Comparison of ENCODE assay signal across 8 mouse cellular contexts in the genomic region with DNA sequence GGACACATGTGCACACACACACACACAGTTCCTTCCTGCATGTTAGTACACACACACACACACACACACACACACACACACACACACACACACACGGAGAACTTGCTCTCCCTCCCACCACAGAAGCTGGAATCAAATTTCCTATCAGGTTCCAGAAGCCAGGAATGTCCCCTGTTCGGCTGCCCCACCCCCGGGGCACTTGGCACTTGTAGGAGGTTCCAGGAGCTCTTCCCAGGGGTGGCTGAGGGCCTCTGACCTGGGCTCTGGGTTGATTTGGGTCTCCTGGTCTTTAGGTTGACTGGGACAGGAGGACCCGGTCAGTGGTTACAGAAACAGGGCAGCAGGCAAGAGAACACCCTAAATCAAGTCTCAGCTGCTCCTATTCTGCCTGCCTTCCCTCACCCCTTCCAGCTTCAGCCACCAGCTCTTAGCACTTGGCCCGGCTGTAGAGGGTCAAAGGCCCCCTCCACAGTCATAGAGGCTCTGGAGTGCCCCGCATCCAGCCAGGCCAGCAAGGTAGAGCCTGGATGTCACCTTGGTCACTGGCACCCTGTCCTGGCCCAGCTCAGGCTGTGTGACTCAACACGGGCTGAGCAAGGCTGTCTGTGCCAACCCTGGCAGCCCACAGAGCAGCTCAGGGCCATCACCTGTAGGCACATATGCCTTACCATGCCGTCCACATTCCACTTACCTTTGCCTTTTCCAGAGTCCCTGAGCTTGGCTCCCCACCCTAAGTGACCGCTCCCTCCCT. TPM values are rescaled to one million over a fixed set of nuclear protein-coding genes. Genes with fewer than 3 reads are reported as not detected.
DNase-seq lines count a peak whose midpoint lies in the region; ATAC-seq and TF ChIP-seq lines count a peak whose summit lies in the region.

No protein-coding gene starts in this region.

- H3K4me1 ChIP-seq in ES-E14 (ENCODE audit: control insufficient read depth in 2 of 2, insufficient read depth in 2 of 2, low read length in 2 of 2, poor library complexity in 1 of 2), result peaks cover 0 to 9% of the 10 kb centered on the region in 2 experiments; a peak in 1 of 4 replicates
- peaks cover 34% of the 10 kb centered on the region for H3K4me1 ChIP-seq in heart, embryonic 11.5 days (ENCODE audit: control insufficient read depth, insufficient read depth, low read length)
- H3K4me1 ChIP-seq in kidney, embryonic 15.5 days, result peaks cover 37% of the 10 kb centered on the region

- no peaks in the 10 kb centered on the region for H3K27me3 ChIP-seq in heart, embryonic 11.5 days (ENCODE audit: control insufficient read depth, insufficient read depth, low read length)
- no peaks in the 10 kb centered on the region for H3K27me3 ChIP-seq in kidney, embryonic 15.5 days

- in situ Hi-C loops in ES-E14 (cut with MboI; ENCODE audit: low sequenced_read_pairs in 2 of 2, unreplicated experiment in 2 of 2), result no loop called here

- 33% methylated on average over 9 of the region's 9 CpGs for WGBS in heart, embryonic 11.5 days (ENCODE audit: insufficient replicate concordance)
- 28% methylated on average over 9 of the region's 9 CpGs for WGBS in kidney, embryonic 15.5 days

- H3K27ac ChIP-seq in ES-E14 (ENCODE audit: insufficient read depth, low read depth, low read length, poor library complexity, severe bottlenecking), result no peak overlapping the region
- peak overlapping the region; percentile 66 for H3K27ac ChIP-seq in heart, embryonic 11.5 days (ENCODE audit: low read depth, low read length)
- peak overlapping the region; percentile 85 for H3K27ac ChIP-seq in kidney, embryonic 15.5 days
- no peak overlapping the region for H3K27ac ChIP-seq in left cerebral cortex, adult 2 months

- H3K36me3 ChIP-seq in ES-E14 (ENCODE audit: control insufficient read depth, insufficient read depth, low read length, poor library complexity, severe bottlenecking), result no peaks in the 10 kb centered on the region
- H3K36me3 ChIP-seq in heart, embryonic 11.5 days (ENCODE audit: control insufficient read depth, insufficient read depth, low read length), result no peaks in the 10 kb centered on the region; the same call in 1 of the 2 replicates
- H3K36me3 ChIP-seq in kidney, embryonic 15.5 days, result no peaks in the 10 kb centered on the region

- no peak for TF ChIP-seq CTCF in left cerebral cortex, adult 2 months (IDR thresholded peaks at IDR 0.05)

- no peak for DNase-seq in ES-E14 (ENCODE audit: low read depth, low spot score)
- peak; percentile 82 to 85 for DNase-seq in adrenal gland, postnatal 36 days
- peak; percentile 49 for DNase-seq in mesoderm, embryonic 11.5 days (ENCODE audit: low read depth, low spot score)
- DNase-seq in left cerebral cortex, adult 2 months (ENCODE audit: extremely low spot score in 1 of 2, low spot score in 2 of 2), result no peak
- DNase-seq in right cerebral cortex, postnatal 25 days, result no peak
- no peak for DNase-seq in testis, postnatal 10 days (ENCODE audit: low spot score)

- intact Hi-C loops in left cerebral cortex, adult 2 months (cut with DNase I), result no loop called here

- peak overlapping the region; percentile 95 for H3K4me2 ChIP-seq in heart, embryonic 11.5 days
- H3K4me2 ChIP-seq in kidney, embryonic 15.5 days, result peak overlapping the region; percentile 79

- peak overlapping the region; percentile 26 to 45; a peak in 2 of 4 replicates for H3K4me3 ChIP-seq in ES-E14 (ENCODE audit: insufficient read depth in 1 of 2, low read depth in 1 of 2, low read length in 2 of 2, poor library complexity in 1 of 2, severe bottlenecking in 1 of 2)
- peak overlapping the region; percentile 62 for H3K4me3 ChIP-seq in heart, embryonic 11.5 days (ENCODE audit: low read depth, low read length)
- peak overlapping the region; percentile 43 for H3K4me3 ChIP-seq in kidney, embryonic 15.5 days (replicated peaks)
- H3K4me3 ChIP-seq in left cerebral cortex, adult 2 months, result no peak overlapping the region

- H3K9ac ChIP-seq in ES-E14 (ENCODE audit: insufficient read depth, low read depth, low read length, poor library complexity, severe bottlenecking), result 0 out of 2 replicates have a peak overlapping the region, but pooled peaks have one; percentile 32
- H3K9ac ChIP-seq in heart, embryonic 11.5 days (ENCODE audit: low read depth, low read length), result peak overlapping the region; percentile 90
- H3K9ac ChIP-seq in kidney, embryonic 15.5 days, result 0 out of 2 replicates have a peak overlapping the region, but pooled peaks have one; percentile 37

- no peaks in the 10 kb centered on the region for H3K9me3 ChIP-seq in ES-E14 (ENCODE audit: control insufficient read depth, insufficient read depth, low read depth, low read length)
- no peaks in the 10 kb centered on the region for H3K9me3 ChIP-seq in heart, embryonic 11.5 days (replicated peaks; ENCODE audit: control insufficient read depth, low read length)
- H3K9me3 ChIP-seq in kidney, embryonic 15.5 days (replicated peaks), result no peaks in the 10 kb centered on the region

- ATAC-seq in heart, embryonic 11.5 days (replicated peaks; ENCODE audit: insufficient number of reproducible peaks, low FRiP score, low TSS enrichment), result no peak; the same call in 1 of the 2 replicates
- ATAC-seq in kidney, embryonic 15.5 days (replicated peaks; ENCODE audit: low FRiP score), result peak; percentile 61

TF ChIP-seq in ES-E14, 5 proteins besides CTCF, POLR2A, EP300 and RAD21:
- TF ChIP-seq HCFC1 (IDR thresholded peaks at IDR 0.05; ENCODE audit: borderline replicate concordance, insufficient read depth, low read length), result no peak
- TF ChIP-seq CHD2 (IDR thresholded peaks at IDR 0.05; ENCODE audit: low read depth, low read length), result no peak

RNA-seq across cellular contexts. Expression of a gene that starts 55.0 kb away (rescaled TPM):
- 9.5 and 10.0 TPM in 2 replicates for total RNA-seq in ES-E14 (2012; rRNA removed)
- 100 to 1,000 TPM; 404 to 411 TPM for total RNA-seq in adrenal gland, postnatal 36 days (2021)
- 71.9 and 75.6 TPM in 2 replicates for polyA plus RNA-seq in heart, embryonic 11.5 days (2014; fragmentation: Nextera tagmentation; extraction: Ambion mirVana)
- 62.7 and 70.9 TPM in 2 replicates for polyA plus RNA-seq in kidney, embryonic 15.5 days (2015; fragmentation: Nextera tagmentation; extraction: Ambion mirVana)
- 10 to 100 TPM; 43.5 to 46.4 TPM for total RNA-seq in left cerebral cortex, adult 2 months (2021)

RNA-seq across cellular contexts. Expression of a gene that starts 56.1 kb away (rescaled TPM):
- 0.11 TPM in 1 of 2 replicates, not detected in the other for total RNA-seq in ES-E14 (2012; rRNA removed)
- total RNA-seq in adrenal gland, postnatal 36 days (2021), result 1 to 10 TPM; 1.2 to 2.0 TPM
- polyA plus RNA-seq in heart, embryonic 11.5 days (2014; fragmentation: Nextera tagmentation; extraction: Ambion mirVana), result 0.21 and 0.39 TPM in 2 replicates
- polyA plus RNA-seq in kidney, embryonic 15.5 days (2015; fragmentation: Nextera tagmentation; extraction: Ambion mirVana), result 0.17 and 0.40 TPM in 2 replicates
- total RNA-seq in left cerebral cortex, adult 2 months (2021), result under 1 TPM in 1 of 2 experiments, not detected in 1; 0.19 TPM

Comparison
In these comparisons a context has a peak if more than half of its experiments do, and no peak if none do; other contexts are left out.
1. DNase-seq: peak in adrenal gland, postnatal 36 days (2 of 2) and mesoderm, embryonic 11.5 days (single experiment); none in ES-E14 (single experiment), left cerebral cortex, adult 2 months (0 of 2), right cerebral cortex, postnatal 25 days (single experiment) and testis, postnatal 10 days (single experiment).
2. H3K27ac ChIP-seq: peak in heart, embryonic 11.5 days (single experiment) and kidney, embryonic 15.5 days (single experiment); none in ES-E14 (single experiment) and left cerebral cortex, adult 2 months (single experiment).
3. H3K9ac ChIP-seq: peak in every context shown above with its lines; median percentile 90 in heart, embryonic 11.5 days; 37 in kidney, embryonic 15.5 days; 32 in ES-E14.
4. RNA of a gene that starts 55.0 kb away (total RNA-seq): 404 to 411 TPM in adrenal gland, postnatal 36 days; 43.5 to 46.4 TPM in left cerebral cortex, adult 2 months and 9.5 to 10.0 TPM in ES-E14; every median in the first group is over 4 times any median in the second.